Mouse (Mus musculus): ENCODE measurements at regions not wholly inside any gene's neighbourhood (a gene's known extent, or its start where the extent isn't known, plus 50 kb on each side); places are given as distances from the start of the nearest gene placed in this dataset.

DNA sequence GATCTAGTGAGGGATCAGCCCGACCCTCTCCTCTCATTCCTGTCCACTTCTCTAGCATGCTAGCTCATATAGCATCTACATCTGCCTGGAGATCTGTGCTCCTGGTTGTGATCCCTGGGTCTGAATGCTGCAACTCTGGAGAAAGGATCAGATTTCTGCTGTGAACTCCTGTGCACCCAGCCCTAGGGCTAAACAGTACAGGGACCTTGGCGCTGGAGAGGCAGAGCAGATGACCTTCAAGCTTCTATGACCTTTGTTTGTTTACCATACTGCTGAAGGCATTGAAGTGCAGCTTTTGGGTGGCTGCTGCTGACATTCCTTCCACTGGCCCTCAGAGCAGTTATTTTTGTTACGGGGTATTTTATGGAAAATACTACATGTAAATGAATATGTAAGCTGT is 337.4 kb downstream of the Lmx1a start:
- no peak for TF ChIP-seq EP300 (IDR thresholded peaks at IDR 0.05; ENCODE audit: insufficient read depth, low read depth, low read length)
- no peak for TF ChIP-seq CTCF (IDR thresholded peaks at IDR 0.05)
